Mouse (Mus musculus): ENCODE results near the gene Acss1.

Gene Acss1

DNA sequence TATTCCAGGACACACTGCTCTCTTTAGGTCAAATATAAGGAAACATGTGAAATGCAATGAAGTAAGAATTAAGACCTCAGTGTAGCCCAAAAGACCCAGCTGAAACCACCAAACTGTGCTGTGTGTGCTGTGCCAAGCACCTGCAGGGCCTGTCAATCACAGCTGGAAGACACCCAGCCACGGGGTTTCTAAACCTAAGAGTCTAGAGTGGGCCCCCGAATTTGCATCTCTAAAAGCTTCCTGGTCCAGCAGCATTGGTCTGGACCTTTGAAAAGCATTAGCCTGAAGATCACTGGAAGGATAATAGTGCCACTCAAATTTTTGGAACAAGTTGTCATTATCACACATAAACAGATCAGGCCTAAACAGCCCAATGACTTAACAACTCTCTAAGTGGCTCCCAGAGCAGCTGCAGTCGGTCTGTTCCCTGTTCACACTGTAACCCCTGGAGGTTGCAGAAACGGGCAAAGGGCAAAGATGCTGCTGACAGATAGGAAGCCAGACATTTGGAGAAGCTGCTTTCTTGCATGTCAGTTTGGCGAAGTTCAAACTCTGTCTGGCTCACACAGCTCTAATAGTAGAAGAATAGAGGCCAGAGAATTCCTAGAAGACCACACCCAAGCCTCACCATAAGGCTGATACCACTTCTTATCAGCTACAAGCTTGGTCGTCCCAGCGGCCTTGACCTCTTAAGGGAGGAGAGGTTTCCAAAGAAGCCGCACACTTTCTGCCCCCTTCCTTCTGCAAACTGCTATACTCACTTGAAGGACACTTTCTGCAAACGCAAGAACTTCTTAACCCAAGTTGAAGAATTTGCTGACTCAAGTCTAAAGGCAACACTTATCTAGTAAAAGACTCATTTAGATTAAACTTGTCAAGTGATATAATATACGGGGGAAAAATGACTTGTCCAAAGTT, 2.5 kb downstream of the Acss1 start:
- DNase-seq (ENCODE audit: low spot score): peak; percentile 42

DNA sequence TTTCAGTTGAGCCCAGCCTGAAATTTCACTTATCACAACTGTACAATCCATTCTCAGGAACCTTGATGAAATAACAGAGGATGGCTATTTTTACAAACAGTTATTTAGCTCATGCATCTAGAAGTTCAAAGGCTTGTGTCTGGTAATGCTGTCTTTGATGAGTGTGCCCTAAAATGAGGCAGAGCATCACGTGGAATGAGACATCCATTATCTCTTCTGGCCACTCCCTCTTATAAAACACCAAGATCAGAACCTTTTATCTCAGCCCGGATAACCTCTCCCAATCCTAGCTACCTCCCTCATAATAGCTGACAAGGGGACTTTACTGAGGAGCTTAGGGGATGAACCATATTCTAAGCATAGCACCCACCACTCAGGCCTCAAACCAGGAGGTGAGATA, 3.3 kb downstream of the Acss1 start:
- no peak for DNase-seq (ENCODE audit: low spot score)

DNA sequence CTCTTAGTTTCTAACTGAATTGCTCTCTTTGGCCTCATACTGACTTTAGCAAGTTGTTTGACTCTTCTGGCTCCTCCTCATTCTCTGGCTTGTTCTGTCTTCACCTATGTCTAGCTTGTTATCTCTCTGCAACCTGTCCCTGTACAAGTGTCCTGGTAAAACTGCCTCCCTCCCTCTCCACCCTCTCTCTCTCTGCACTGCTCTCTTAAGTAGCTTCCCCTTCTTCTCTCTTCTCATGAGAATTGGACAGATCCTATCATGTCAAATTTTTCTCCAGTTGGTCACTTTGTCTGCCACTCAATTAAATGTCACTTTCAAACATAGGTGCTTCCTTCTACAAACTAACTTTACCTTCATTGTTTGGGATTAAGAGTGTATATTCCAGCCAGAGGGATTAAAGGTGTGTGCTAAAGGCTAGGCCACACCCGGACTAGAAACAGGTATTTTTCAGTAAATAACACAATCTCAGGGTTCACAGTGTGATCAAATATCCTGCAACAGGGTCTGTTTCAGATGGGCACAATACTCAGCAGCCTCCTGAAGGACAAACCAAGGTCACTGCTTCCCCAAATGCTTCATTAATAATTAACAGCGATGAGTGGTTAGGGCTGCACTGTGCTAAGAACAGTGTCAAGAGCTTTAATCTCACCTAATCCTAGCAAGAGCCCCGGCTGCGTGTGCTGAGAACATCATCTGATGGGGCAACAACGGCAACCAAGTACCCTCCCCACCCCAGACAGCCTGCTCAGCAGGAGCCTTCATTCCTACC, 4.0 kb downstream of the Acss1 start:
- DNase-seq (ENCODE audit: low spot score): no peak

DNA sequence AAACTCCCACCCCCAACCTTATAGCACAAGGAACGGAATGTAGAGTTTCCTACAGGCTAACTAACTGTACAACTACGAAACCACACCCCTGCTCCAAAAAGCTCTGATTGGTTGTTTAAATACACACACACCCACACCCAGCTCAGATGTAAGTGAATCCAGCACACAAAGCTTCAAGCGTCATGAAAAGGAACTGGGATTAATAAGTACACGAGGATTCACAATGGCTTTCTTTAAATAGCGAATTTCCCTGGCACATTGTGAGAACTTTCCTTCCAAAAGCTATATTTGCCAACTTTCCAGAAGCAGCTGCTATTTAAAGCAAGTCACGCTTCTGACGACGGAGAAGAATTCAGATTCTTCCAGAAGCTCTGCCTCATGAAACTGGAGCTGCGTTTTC, 5.0 kb downstream of the Acss1 start:
- DNase-seq (ENCODE audit: low spot score): no peak

DNA sequence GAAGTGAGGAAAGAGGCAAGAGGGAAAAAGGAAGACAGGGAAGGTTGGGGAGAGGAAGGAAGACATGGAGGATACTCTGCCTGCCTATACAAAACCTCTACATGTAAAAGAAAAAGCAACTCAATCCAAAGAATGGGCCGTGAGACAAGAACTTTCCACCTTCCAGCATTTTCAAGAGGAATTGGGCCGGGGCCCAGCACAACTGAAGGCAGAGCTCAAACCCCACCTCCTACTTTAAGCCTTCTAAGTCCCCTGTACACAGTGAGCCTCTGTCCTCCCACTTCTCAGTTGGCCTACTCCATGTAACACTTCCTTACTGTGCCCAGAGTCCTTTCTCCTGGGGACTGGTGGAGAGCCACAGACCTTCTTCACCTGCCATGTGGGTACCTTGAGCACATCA, 6.3 kb downstream of the Acss1 start:
- DNase-seq (ENCODE audit: low spot score): no peak

DNA sequence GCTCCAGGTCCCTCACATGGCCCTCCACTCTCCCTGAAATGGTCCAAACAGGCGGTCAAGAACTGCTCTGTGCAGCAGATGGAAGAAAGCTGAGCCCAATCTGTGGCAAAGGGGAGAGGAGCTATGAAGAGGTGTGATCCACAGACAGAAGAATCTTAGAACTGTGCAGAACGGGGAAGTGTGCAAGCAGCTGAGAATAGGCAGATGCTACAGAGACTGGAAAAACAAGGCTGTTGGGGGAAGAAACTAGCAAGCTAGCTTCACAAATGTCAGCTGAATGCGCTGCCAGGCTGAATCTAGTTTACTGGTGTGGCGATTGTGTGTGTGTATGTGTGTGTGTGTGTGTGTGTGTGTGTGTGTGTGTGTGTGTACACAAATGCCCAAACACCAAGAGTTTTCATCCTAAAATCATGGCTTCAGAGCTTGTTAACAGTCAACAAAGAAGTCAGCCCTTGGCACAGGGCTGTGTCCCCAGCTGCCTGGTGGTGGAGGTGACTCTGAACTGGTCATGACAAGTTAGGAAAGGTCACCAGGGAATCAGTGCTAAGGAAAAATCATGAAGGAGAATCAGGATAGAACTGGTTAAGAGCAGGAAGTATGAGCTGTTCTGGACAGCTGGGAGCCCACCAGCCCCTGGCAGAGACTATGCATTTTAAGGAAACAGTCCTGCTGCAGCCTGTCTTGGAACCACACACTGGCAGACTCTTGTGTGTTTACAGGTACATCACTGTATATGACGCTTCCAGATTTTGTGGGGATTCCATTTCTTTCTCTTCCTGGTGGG, 7.4 kb downstream of the Acss1 start:
- no peak for DNase-seq (ENCODE audit: low spot score)

DNA sequence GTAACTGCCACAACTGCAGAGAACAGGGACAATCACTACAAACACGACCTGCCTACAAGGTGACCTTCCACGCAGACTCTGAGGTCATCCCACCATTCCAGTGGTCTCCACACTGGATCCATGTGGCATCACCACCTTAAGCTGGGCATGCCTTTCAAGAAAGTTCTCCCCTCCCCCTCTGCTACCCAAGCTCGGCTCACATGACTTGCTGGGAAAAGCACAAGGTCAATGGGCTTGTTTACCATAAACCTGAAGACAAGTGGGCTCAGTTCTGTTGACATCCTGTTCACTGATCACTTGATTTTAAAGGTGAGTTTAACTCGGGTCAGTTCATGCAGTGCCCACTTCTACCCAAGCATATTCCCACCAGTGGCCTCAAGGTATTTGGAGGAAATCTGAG, 8.3 kb downstream of the Acss1 start:
- DNase-seq (ENCODE audit: low spot score): no peak

DNA sequence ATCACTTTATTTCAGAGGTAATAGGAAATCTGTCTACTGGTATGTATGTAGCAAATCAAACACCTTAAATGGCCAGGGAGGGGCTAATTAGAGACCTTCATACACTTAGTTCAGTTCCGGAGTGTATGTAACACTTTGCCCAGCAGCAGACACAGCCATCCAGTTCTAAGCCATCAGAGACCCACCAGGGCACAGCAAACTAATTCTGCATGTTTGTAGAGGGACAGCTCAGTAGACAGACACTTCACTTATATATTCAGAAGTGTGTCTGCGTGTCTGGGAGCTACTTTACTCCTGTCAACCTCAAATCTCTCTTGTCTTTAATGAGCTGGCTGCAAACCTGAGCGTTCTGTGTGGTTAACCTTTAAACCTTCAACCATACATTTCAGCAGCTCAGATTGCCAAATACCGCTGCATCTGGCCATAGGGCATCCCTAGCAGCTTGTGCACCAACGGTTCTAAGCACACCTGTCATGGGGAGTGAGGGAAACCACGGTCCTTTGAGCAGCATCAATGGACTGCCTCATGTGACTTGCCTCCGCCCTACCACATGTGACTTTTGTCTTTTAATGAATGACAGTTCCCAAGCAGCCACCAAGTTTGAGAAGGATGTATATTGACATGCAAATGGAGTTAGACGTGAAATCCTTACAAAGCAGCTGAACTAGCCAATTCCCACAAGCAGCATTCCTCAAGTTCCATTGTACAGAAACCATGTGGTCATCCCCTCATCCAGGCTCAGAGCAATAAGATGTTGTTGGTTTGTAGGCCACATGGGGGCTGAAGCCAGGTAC, 11.1 kb downstream of the Acss1 start:
- DNase-seq (ENCODE audit: low spot score): no peak

DNA sequence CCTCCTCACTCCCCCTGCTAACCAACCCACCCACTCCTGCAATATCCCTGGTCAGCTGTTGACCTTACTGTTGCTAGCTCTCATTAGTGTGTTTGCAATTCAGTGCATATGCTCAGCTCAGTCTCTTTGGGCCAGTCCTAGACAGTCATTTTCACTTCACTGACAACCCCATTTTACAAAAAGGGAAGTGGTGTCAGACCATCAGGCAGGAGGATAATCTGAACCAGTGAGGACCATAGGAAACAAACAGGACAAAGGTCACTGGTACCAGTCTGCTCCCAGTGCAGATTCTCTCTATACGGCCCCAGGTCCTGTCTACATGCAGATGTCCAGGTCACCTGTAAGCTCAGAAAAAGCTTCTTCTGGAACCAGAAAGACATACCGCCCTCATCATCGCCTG, 12.2 kb downstream of the Acss1 start:
- no peak for DNase-seq (ENCODE audit: low spot score)

DNA sequence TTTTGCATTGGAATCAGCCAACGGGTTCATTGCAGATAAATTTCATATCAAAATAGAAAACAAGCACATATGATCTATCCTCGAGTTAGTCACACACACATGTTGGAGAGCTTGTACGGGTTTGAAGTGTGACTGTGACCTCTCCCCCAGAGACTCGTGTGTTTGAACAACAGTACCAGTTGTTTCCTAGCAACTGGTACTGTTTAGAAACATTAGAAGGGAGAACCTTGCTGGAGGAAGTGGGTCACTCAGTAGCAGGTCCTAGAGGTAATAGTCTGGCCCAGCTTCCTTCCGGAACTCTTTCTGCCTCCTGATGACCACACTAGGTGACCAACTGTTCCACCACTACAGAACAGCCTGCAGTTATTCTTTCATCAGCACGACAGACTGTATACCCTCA, 13.0 kb downstream of the Acss1 start:
- DNase-seq (ENCODE audit: low spot score): no peak

DNA sequence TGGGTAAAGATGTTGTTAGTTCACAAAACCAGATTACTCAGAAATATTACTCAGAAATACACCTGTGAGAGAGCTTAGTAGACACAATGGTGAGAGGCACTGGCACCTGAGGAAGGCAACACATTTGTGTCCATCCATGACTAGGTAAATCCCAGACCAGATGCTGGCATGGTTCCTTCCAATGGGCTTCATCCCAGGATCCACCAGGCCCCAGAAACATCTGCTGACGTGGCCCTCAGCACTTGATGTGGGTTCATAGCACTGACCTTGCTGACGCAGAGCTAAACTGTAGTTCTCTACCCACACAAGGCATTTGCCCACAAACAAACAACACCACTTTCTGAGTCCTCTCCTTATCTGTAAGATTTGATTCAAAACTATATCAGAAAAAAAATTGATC, 13.5 kb downstream of the Acss1 start:
- no peak for DNase-seq (ENCODE audit: low spot score)

DNA sequence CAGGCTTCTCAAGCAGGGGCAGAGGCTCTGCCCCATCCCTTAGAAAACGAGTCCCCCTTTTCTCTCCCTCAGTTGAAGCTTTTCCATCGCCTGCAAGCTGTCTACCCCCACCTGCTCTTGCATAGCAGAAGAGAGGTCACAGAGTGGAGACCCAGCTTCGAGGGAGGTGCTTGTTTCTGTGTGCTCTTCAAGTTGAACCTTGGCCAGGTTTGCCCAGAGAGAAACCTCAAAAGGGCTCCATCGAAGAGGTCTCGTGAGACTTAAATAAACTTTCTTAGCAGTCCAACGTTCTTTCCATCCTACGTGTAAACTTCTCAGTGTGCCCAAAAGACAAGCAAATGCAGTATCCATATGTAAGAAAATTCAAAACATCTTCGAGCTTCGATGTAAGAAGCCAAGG, 16.9 kb downstream of the Acss1 start:
- no peak for DNase-seq (ENCODE audit: low spot score)

DNA sequence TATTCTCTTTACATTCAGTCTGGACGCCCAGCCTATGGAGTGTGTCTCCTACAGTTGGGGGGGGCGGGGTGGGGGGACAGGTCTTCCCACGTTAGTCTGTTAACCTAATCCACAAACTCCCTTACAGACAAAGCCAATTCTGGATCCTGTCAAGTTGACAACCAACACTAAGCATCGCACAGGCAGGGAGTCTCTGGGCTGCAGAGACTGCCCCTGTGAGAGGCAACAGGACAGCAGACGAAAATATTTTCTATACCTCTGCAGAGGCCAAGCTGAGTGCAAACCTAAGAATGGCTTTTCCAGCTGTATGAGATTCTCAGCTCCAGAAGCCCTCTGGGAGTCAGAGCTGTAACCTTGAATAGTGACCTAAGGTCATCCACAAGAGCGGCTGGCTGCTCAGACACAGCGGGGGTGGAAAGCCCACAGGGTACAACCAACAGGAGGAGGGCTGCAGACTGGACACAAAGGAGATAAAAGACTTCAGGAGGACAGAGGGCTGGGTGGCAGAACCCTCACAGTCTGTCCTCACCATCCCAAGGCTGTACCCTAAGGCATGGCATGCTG, 17.7 kb downstream of the Acss1 start:
- DNase-seq (ENCODE audit: low spot score): no peak

DNA sequence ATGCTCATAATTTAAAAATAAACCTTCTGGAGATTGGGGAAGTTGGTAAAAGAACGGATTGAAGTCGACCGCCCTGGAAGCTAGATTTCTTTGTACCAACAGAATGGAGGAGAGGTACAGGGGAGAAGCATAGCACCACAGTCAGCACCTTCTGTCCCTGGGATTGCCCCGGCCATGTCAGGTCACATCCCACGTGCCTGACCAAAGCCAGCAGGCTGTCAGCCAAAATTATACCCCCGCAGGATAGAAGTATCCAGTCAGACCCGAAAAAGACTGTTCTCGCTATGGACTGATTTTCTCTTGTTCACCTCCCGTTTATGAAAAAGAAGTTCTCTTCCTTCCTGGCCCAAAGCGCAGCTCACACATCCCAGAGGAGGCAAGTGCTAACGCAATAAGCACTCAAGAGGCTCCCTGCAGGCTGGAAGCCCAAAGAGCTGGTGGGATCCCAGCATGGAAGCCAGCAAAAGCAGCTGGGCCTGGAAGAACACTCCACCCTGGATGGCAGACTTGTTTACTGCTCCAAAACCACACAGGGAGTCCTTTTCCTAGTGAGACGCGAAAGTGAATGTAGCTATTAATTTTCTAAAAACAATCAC, 19.9 kb downstream of the Acss1 start:
- no peak for DNase-seq (ENCODE audit: low spot score)

DNA sequence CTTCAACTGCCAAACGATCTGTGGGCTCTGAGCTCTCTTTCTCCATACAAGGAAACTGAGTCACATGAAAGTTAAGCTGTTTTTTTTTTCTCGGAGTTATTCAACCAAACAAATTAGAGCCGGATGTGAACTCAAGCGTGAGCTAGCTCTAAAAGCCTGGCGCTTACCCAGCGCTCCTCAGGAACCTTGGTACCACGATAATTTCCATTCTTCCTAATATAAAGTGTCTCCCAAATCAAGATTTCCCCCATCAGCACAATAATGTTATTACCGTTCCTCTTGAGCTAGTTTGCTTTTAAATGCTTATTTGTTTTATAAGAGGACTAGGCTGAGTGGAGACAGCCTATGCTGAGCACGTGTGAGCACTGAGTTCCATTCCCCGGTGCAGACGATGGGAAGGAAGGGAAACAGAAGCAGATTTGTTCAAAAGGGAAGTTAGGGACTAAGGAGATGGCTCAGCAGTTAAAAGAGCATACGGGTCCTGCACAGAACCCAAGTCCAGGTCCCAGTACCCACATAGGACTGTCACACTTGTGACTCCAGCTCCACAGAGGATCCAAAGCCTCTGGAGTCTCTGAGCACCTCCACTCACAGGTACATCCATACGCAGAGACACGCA, 20.5 kb downstream of the Acss1 start:
- DNase-seq (ENCODE audit: low spot score): no peak

DNA sequence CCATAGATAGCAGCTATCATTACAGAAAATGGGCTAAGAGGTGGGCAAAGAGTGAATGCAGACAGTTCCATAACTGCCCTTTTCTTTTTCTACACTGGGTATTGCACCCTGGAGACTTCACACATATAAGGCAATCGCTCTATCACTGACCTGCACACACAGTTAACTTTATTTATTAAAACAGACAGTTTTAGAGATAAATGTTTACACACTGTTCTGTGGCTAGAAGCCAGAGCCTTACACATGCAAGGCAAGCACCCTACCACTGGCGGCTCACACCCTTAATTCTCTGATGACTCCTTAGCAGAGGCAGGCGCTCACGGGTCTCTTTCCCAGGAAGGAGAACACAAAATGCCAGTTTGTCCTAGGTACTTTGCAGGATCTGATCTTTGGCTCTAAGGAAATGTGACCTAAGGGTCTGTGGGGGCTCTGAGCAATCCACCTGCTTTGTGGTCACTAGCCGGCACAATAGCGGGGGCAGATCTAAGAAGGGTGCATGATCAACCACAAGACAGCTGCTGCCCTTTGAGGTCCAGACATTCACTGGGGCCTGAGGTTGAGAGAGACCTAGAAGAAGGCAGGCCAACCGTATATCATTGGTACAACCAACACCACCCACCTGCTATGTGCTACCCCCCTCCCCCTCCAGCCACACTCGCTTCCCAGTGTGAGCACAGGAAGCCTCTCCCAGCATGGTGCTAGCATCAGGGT, 21.7 kb downstream of the Acss1 start:
- DNase-seq (ENCODE audit: low spot score): no peak

DNA sequence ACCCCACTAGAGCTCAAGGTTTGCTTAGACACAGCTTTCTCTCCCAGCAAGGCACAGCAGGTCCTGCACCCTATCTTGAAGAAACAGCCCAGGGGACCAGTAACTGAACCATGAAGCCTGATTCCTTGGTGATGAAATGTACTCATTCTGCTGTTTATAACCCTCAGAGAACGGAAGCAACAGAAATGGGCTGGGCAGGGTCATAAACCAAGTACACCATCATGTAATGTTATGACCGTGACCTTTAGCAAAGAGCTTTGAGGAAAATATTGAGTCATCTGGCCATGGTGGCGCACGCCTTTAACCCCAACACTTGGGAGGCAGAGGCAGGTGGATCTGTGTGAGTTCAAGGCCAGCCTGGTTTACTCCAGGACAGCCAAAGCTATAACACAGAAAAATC, 23.1 kb downstream of the Acss1 start:
- DNase-seq (ENCODE audit: low spot score): no peak

DNA sequence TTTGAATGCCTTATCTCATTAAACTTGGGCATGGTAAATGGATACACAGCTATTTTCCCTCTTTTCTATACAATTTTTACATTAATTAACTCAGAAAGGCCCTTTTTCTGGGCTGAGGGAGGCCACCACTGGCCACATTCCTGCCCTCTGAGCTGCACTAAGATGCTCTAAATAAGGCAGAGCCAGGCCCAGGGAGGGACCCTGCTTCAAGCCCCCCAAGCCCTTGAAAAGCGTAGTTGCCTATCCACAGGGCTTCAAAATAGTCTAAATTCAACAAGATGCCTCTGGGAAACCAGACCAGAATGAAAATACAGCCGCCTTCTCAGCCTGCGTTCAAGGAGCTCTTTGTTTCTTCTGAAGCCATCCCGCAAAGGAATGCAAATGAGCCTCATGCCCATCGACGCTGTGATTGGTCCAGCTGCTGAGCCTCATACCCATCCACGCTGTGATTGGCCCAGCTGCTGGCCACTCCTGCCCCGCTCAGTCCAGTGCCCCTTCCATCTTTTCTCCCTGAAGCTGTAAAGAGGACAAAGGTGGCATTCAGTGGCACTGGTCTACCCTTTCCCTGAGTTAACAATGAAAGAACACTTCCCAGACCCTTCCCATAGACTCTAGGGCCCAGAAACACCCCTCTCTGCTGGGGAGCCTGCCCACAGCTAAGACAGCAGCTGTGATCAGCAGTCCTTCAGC, 24.4 kb downstream of the Acss1 start:
- DNase-seq (ENCODE audit: low spot score): no peak

DNA sequence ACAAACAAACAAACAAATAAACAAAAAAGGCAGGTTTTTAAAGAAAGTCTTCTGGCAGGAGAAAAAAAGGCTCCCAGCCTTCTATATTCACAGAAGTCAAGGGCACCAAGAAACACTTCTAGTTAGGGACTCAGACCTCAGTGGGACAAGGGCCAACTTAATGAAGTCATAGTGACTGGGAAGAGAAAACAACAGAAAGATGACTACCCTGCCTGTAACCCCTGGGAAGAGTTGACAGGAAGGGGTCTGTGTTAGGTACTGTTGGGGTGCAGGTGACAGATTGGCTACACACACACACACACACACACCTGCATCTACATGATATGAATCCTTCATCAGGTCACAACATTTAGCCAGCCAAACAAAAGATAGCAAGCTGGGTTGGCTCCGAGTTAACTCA, 25.1 kb downstream of the Acss1 start:
- no peak for DNase-seq (ENCODE audit: low spot score)

All from spleen, adult 12 weeks (tissue).